ENCODE assay signal across 14 mouse cellular contexts in genomic region chr5:124853079-124853478, GRCm38 (mm10). TPM values are rescaled to one million over a fixed set of nuclear protein-coding genes. Genes with fewer than 3 reads are reported as not detected.
A peak's percentile ranks its signal among the peaks of the same experiment; 100 is the strongest.
DNase-seq lines count a peak whose midpoint lies in the region; ATAC-seq lines count a peak whose summit lies in the region.
"Had no signal": no experiment of that assay in that cellular context is flagged by ENCODE, and none has a peak within 500 bp of the region (broad histone marks: within the 10 kb centered on the region; RNA-seq: fewer than 3 reads in every experiment).

No protein-coding gene starts in this region.

- H3K9ac ChIP-seq in heart, embryonic 13.5 days: no peak overlapping the region
- H3K9ac ChIP-seq in limb, embryonic 12.5 days (replicated peaks): no peak overlapping the region
- H3K9ac ChIP-seq: forebrain, embryonic 12.5 days; limb, embryonic 15.5 days had no signal

- H3K4me1 ChIP-seq in heart, embryonic 13.5 days: peaks cover 17% of the 10 kb centered on the region
- H3K4me1 ChIP-seq in limb, embryonic 12.5 days (replicated peaks): peaks cover 3% of the 10 kb centered on the region; the same call in 1 of the 2 replicates
- peaks cover 7% of the 10 kb centered on the region for H3K4me1 ChIP-seq in limb, embryonic 10.5 days
- H3K4me1 ChIP-seq: limb, embryonic 15.5 days had no signal

- H3K9me3 ChIP-seq in heart, embryonic 13.5 days: no peaks in the 10 kb centered on the region
- H3K9me3 ChIP-seq in limb, embryonic 12.5 days: no peaks in the 10 kb centered on the region
- no peaks in the 10 kb centered on the region for H3K9me3 ChIP-seq in limb, embryonic 10.5 days (replicated peaks)
- H3K9me3 ChIP-seq: embryonic facial prominence, embryonic 10.5 days; forebrain, embryonic 12.5 days; limb, embryonic 15.5 days had no signal

- H3K4me2 ChIP-seq in heart, embryonic 13.5 days: no peak overlapping the region
- H3K4me2 ChIP-seq in limb, embryonic 12.5 days: no peak overlapping the region
- H3K4me2 ChIP-seq: forebrain, embryonic 12.5 days; limb, embryonic 15.5 days had no signal

- H3K4me3 ChIP-seq in heart, embryonic 13.5 days: no peak overlapping the region
- H3K4me3 ChIP-seq in limb, embryonic 12.5 days (replicated peaks): no peak overlapping the region
- H3K4me3 ChIP-seq in limb, embryonic 10.5 days: no peak overlapping the region
- H3K4me3 ChIP-seq: embryonic facial prominence, embryonic 10.5 days; forebrain, embryonic 12.5 days; limb, embryonic 15.5 days had no signal

- peaks cover 72% of the 10 kb centered on the region for H3K27me3 ChIP-seq in heart, embryonic 13.5 days (replicated peaks)
- H3K27me3 ChIP-seq in limb, embryonic 12.5 days: no peaks in the 10 kb centered on the region
- H3K27me3 ChIP-seq in limb, embryonic 10.5 days (ENCODE audit: low read depth, poor library complexity, severe bottlenecking): no peaks in the 10 kb centered on the region
- H3K27me3 ChIP-seq: forebrain, embryonic 12.5 days; limb, embryonic 15.5 days had no signal

- DNase-seq in heart, adult 8-10 months (ENCODE audit: low spot score): no peak
- no peak for DNase-seq in limb, embryonic 10.5 days (ENCODE audit: low spot score)
- peak; percentile 58 for DNase-seq in adipocyte (ENCODE audit: low spot score)
- peak; percentile 82 to 88 for DNase-seq in cerebellum, postnatal 25 days
- no peak for DNase-seq in layer of hippocampus, adult 8-10 months (ENCODE audit: low spot score in 2 of 2)
- DNase-seq in gastrocnemius, adult 18-20 months (ENCODE audit: low spot score): no peak
- DNase-seq: gastrocnemius, postnatal 36 days; thymus, adult 2 months had no signal

- peak overlapping the region; percentile 9 for H3K27ac ChIP-seq in heart, embryonic 13.5 days (replicated peaks)
- H3K27ac ChIP-seq in limb, embryonic 12.5 days: 0 out of 2 replicates have a peak overlapping the region, but pooled peaks have one; percentile 29
- H3K27ac ChIP-seq in limb, embryonic 10.5 days: no peak overlapping the region; the same call in 1 of the 2 replicates
- H3K27ac ChIP-seq: embryonic facial prominence, embryonic 10.5 days; forebrain, embryonic 12.5 days; limb, embryonic 15.5 days had no signal

- 62% methylated on average over 2 of the region's 2 CpGs for WGBS in heart, embryonic 13.5 days
- 73% methylated on average over 2 of the region's 2 CpGs for WGBS in limb, embryonic 12.5 days
- WGBS in limb, embryonic 10.5 days: 88% methylated on average over 2 of the region's 2 CpGs

- ATAC-seq in heart, embryonic 13.5 days (ENCODE audit: extremely low read depth, insufficient number of reproducible peaks, low FRiP score, low TSS enrichment): no peak
- ATAC-seq in limb, embryonic 12.5 days (ENCODE audit: insufficient number of reproducible peaks, insufficient read depth, low FRiP score, low TSS enrichment, low read depth): no peak
- ATAC-seq: hindbrain, embryonic 16.5 days had no signal

- no peaks in the 10 kb centered on the region for H3K36me3 ChIP-seq in heart, embryonic 13.5 days
- no peaks in the 10 kb centered on the region for H3K36me3 ChIP-seq in limb, embryonic 12.5 days
- H3K36me3 ChIP-seq in limb, embryonic 10.5 days: no peaks in the 10 kb centered on the region
- H3K36me3 ChIP-seq: embryonic facial prominence, embryonic 10.5 days; forebrain, embryonic 12.5 days; limb, embryonic 15.5 days had no signal

RNA-seq across cellular contexts. Expression of gene Ccdc92, which starts 9.1 kb away (rescaled TPM):
- polyA plus RNA-seq in heart, embryonic 13.5 days (2015; fragmentation: Nextera tagmentation; extraction: Ambion mirVana): 3.7 and 4.4 TPM in 2 replicates
- total RNA-seq in heart, adult 8-10 months (2022): 1 to 10 TPM; 1.4 to 2.0 (median 1.6) TPM
- 7.9 and 8.2 TPM in 2 replicates for polyA plus RNA-seq in limb, embryonic 12.5 days (2016; fragmentation: Nextera tagmentation; extraction: Ambion mirVana)
- polyA plus RNA-seq in limb, embryonic 10.5 days (2016; fragmentation: Nextera tagmentation; extraction: Ambion mirVana): 6.1 and 8.1 TPM in 2 replicates
- 10 to 100 TPM; 70.4 to 76.4 (median 72.7) TPM for total RNA-seq in layer of hippocampus, adult 8-10 months (2022)
- total RNA-seq in gastrocnemius, adult 18-20 months (2021): under 1 TPM; 0.30 to 0.45 TPM

RNA-seq across cellular contexts. Expression of gene Zfp664, which starts 9.4 kb away (rescaled TPM):
- polyA plus RNA-seq in heart, embryonic 13.5 days (2015; fragmentation: Nextera tagmentation; extraction: Ambion mirVana): 59.2 and 59.8 TPM in 2 replicates
- 10 to 100 TPM; 31.1 to 38.4 (median 35.6) TPM for total RNA-seq in heart, adult 8-10 months (2022)
- 118 and 125 TPM in 2 replicates for polyA plus RNA-seq in limb, embryonic 12.5 days (2016; fragmentation: Nextera tagmentation; extraction: Ambion mirVana)
- 150 and 157 TPM in 2 replicates for polyA plus RNA-seq in limb, embryonic 10.5 days (2016; fragmentation: Nextera tagmentation; extraction: Ambion mirVana)
- total RNA-seq in layer of hippocampus, adult 8-10 months (2022): 10 to 100 TPM; 60.6 to 73.4 (median 65.8) TPM
- 10 to 100 TPM; 15.9 to 22.7 TPM for total RNA-seq in gastrocnemius, adult 18-20 months (2021)

Comparison
In these comparisons a context has a peak if more than half of its experiments do, and no peak if none do; other contexts are left out.
1. DNase-seq: peak in adipocyte (single experiment) and cerebellum, postnatal 25 days (2 of 2); none in heart, adult 8-10 months (single experiment), limb, embryonic 10.5 days (single experiment), layer of hippocampus, adult 8-10 months (0 of 2) and gastrocnemius, adult 18-20 months (single experiment).
2. RNA of gene Ccdc92, which starts 9.1 kb away (total RNA-seq): 70.4 to 76.4 TPM in layer of hippocampus, adult 8-10 months; 1.4 to 2.0 TPM in heart, adult 8-10 months and 0.30 to 0.45 TPM in gastrocnemius, adult 18-20 months; every median in the first group is over 10 times any median in the second.